Mouse (Mus musculus) testis, postnatal 14 days (tissue): ENCODE measurements around the gene Ptger1.
A peak's percentile ranks its signal among the peaks of the same experiment; 100 is the strongest.

Experiments
- DNase-seq: peaks from one replicate; pipeline ENCODE4 v3.0.0; 2021; ENCODE audit warnings: low spot score

Ptger1 gene

DNA sequence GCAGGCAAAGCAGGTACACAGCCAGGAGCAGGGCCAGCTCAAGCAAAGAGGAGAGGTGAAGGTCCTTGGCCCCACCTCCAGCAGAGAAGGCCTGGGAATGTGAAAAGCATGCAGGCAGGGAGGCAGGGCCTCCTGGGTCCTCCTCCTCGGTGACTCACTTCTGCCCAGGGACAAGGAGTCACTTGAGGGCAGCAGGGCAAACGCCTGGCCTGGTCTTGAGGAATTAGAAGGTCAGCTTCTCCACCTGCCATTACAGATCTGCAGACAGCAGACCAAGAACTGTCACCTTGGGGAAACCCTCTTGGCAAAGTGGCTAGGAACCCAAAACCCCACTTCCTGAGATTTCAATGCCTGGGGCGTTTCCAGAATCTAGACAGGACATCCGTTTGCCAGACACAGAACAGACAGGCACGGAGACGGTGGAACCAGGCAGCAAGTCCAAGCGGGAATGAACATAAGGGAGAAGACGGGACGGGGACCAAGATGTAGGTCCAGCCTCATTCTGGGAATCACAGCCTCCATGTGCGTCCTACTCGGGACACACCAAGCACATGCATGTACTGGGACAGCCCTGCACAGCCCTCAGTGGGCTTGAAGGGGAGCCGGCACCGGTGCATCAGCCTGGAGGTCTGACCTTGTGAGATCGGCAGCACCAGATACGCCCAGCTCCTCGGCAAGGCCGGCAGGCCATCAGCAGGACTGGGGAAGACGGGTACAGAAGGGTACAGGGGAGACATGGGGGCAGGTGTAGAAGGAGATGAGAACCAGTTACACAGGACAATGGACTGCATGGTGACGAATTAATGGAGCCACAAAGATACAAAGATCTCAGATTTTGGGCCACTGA, 31.1 kb downstream of the Ptger1 start:
- DNase-seq, result peak; percentile 45

DNA sequence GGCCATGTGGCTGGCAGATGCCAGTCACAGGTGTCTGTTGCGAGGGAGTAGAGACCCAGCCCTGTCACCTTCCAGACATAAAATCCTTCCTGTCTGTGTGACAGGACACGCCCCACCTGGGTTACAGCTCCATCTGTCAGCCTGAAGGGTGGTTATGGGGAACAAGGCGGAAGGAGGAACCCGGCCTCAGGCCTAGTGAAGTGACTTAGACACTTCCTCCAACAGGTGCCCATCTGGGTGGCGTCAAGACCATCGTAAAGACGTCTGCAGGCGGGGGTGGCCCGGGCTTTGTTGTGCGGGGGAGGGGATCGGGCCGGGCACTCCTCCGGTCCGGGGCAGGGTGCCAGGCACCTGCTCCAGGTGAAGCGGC, 31.8 kb downstream of the Ptger1 start:
- peak; percentile 50 for DNase-seq

DNA sequence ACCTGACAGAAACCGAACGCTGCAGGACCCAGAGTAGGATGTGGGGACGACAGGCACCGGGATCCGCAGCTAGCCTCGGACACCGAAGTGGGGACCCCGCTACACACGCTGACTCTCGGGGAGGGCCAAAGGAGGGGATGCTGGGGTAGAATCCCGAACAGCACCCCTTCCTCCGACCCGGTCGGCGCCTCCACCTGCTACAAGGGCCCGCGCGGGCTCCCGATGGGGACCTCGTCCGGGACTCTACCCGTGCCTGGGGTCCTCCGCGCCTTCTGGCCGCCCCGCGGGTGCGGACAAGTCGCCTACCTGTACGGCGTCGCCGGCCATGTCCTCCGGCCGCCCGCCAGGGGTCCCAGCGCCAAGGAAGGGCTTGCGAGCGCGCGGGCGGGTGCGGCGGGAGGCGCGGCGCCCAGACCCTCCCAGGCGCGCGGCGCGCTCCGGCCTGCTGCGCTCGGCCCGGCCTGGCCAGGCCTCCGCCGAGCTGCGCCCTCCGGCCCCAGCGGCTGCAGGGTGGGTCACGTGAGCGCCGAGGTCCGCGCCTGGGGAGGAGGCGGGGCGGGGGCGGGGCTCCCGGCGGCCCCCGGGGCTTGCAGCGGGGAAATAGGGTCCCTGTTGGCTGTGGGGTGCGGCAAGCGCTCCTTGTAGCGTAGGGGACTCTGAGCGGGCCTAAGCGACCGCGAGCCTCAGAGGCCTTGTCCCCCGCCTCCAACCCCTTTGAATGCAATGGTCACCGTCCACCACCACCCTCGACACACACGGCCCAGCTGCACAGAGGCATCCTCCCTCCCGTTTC, 32.4 kb downstream of the Ptger1 start, which contains the start of gene Pkn1:
Pkn1 (minus strand) TSS at position 519 of the 793 bp plus-strand sequence.
- peak; percentile 86 for DNase-seq

DNA sequence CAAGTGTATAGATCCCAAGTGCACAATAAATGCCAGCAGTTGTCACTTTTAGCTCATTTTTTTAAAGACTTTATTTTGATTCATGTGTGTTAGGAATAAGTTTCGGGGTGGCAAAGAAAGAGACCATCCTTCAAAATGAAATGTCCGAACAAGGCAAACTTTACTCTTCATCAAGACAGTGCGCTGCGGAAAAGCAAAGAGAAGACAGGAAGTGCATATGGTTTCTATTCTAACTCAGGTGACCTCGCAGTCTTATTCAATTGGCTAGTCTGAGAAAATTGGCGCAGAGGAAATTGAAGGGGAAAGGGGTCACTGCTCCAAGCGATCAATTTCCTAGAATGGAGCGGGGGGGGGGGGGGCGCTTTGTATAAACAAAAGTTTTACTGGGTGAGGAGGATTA, 33.1 kb downstream of the Ptger1 start:
- DNase-seq, result no peak

DNA sequence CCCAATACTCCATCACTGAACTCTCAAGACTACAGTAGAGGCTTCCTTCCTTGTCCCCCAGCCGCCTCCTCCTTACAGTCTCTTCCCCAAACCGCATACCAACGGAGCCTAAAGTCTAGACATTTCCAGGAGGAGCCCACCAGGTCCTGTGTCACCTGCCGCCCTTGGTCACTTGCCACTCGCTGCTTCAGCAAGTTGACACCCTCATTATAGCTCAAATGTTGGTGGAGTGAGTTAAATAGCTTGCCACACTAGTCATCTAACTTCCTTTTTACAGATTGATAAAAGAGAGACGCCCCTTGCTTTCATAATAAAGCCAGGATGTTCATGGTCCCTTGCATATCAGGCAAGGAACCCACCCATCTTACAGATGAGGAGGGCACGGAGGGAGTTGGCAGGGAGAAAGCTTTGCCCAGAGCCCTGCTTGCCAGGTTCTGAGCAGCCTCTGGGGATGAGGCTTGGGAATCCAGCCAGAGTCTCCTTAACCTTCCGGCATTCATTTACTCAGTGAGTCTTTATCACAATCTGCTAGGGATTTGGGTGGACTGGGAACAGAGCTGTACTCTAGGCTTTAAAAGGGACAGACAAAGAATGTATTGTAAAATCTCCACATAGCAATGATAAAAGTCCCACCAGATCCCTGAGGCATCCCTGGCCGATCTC, 34.1 kb downstream of the Ptger1 start:
- peak; percentile 78 for DNase-seq

DNA sequence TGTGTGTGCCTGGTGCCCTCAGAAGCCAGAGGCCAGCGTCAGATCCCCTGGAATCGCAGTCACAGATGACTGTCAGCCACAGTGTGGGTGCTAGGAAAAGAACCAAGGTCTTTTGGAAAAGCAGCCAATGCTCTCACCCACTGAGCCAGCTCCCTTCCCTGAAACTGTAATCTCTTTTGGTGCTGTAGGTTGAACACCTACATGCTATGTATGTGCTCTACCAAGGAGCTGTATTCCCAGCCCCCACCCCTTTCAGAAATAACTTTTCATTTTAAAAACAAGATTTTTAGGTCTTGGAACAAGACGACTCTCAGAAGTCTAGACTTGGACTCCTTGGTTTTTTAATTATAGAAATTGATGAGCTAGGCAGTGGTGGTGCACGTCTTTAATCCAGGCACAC, 36.9 kb downstream of the Ptger1 start:
- DNase-seq, result no peak

DNA sequence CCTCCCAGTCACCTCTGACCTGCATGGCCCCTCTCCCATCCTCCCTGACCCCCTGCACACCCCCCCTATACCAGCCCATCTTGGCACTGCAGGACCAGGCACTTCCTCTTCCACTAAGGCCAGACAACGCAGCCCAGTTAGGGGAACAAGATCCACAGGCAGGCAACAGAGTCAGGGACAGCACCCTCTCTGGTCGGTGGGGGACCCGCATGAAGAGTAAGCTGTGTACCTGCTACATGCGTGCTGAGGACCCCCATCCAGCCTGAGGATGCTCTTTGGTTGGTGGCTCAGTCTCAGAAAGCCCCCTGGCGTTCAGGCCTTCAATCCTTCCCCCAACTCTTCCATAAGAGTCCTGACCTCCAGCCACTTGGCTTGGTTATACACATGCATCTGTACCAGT, 39.9 kb downstream of the Ptger1 start:
- no peak for DNase-seq

DNA sequence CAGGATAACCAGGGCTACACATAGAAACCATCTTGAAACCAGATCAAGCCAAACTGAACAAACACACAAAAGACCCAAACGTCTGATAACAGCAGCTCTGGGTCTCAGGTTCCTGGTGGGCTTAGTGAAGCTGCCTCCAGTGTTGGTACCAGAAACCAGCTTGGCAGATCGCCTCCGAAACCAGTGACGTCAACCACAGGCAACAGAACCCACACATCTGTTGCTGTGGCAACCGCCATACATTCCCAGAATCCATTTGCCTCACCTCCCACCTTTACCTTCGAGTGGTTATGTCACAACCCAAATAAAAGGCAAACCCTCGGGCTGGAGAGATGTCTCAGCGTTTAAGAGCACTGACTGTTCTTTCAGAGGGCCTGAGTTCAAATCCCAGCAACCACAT, 41.1 kb downstream of the Ptger1 start:
- no peak for DNase-seq

DNA sequence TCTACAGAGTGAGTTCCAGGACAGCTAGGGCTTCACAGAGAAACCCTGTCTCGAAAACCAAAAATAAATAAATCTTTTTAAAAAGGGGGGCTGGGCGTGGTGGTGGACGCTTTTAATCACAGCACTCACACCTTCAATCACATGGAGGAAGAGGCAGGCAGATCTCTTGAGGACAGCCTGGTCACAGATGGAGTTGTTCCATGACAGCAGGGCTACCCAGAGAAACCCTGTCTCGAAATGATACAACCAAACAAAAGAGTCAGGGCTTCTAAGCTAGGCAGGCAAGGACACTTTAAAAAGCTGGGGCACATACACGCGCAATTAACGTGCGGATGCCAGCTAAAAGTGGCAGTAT, 48.2 kb downstream of the Ptger1 start:
- no peak for DNase-seq

DNA sequence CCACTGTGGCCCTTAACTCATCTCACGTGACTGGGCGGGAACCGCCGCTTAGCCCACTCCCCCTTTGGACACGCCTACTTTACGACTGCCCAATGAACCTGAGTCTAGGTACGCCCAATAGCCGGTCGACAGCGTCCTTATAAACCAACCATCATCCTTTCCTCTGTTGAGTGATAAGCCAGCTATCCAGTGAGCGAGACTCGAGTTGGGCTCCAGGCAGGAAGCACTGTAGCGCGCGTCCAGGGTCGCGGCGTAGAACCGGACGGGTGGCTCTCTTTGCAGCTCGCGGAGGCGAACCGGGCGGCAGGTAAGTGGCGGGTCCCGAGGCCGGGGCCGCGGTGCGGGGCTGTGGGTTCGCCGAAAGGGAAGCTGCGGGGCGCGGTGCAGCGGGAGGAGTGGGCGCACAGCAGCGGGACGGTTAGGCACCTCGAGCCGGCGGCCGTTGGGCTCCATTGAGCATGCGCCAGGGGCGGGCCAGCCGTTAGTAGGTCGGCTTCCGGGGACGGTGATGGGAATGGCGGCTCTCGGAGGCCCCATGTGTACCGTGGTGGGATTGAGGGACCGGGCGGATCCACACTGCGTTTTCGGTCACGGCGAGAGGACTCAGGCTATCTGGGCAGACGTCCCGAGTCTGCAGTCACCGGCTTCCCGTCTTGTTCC, 48.7 kb downstream of the Ptger1 start, which contains the start of gene Ddx39:
Ddx39 (plus strand) TSS at position 147 of the 660 bp plus-strand sequence.
- peak; percentile 98 for DNase-seq

DNA sequence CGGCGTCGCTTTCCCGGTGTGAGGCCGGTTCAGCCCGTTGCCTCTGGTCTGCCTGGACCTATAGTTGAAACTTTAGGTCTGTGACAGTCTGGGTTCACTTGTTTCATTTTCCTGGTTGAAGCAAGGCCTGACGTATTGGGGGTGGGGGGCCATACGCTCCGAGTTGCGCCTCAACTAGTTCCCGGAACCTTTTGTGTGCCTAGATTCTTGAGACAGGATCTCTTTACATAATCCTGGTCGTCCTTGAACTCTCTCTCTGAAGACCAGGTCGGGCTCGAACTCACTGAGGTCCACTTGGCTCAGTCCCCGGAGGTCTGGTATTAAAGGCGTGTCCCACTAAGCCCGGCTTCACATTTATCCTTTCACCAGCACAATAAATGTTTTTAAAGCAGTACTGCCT, 49.3 kb downstream of the Ptger1 start:
- no peak for DNase-seq

DNA sequence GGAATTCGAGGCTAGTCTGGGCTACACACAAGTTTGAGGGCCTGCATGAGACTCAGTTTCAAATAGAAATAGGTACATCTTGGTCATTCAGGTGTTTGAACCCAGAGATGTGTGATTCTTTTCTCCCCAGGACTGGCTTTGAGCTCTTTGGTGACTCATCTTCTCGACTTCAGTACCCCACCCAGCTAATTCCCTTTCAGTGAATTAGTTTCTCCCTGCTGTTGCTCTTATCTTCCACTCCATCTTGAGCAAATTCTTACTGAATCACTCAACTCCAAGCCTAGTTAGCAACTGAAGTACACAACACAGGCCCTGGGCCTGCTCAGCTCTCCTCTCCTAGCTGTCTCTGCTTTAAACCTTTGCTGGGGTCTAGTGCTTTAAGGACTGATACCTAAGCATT, 50.1 kb downstream of the Ptger1 start:
- no peak for DNase-seq

DNA sequence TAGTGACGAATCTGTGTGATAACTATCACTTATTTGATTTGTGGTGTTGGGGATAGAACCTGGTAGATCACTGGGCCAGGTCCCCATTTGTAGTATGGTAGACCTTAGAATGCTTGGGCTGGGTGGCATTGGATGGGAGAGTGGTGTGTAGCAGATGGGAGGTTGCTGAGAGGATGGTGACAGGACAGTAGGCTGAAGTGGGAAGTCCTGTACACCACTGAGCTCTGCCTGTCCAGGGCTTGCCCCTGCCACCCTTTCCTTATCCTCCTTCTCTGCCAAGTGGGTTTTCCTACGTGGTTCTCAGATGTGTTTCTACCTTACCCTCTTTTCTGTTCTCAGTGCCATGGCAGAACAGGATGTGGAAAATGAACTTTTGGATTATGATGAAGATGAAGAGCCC, 52.6 kb downstream of the Ptger1 start:
- DNase-seq, result no peak

DNA sequence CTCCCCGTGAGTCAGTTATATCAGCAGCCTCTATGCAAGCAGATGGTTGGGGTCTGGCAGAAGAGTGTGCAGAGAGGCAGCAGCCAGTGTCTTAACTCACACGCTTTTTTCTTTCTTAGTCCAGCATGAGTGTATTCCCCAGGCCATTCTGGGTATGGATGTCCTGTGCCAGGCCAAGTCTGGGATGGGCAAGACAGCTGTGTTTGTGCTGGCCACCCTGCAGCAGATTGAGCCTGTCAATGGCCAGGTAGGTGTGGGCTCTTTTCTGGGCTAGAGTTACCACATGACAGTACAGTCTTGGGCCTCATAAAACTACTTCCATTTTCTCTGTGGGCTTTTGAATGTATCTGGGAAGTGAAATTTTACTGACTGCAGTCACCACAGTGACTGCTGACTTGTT, 53.2 kb downstream of the Ptger1 start:
- DNase-seq, result no peak

DNA sequence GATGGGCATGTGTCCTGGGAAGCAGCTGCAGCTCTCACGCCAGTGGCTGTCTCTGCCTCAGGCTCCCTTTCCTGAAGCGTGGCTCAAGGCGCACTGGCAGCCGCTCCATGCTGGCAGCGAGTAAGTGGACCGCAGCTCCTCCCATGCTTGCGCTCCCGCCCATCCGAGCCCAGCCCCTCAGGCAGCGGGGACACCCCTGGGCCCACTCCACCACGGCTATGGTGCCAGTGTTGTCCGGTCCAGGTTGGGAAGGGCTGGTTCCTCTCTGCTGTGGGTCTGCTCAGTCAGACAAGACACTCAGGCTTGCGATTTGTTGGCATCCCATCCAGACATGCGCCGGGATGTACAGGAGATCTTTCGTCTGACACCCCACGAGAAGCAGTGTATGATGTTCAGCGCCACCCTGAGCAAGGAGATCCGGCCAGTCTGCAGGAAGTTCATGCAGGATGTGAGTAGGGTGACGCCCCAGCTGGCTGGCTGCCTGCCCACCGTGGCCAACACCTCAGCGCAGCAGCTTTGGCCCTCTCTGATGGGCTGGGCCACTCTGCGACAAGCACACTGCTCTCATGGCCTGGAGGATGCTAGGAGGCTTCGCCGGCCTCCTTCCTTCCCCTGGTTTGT, 55.0 kb downstream of the Ptger1 start:
- DNase-seq, result no peak
